Mouse (Mus musculus): ENCODE results near the gene Stk38l. TPM values are rescaled to one million over a fixed set of nuclear protein-coding genes. Genes with fewer than 3 reads are reported as not detected.

Stk38l gene
- 25.6 TPM for polyA plus RNA-seq (2014; fragmentation: Illumina TruSeq; extraction: RNeasy Lipid Tissue Mini Kit (QIAGEN cat#74804))

DNA sequence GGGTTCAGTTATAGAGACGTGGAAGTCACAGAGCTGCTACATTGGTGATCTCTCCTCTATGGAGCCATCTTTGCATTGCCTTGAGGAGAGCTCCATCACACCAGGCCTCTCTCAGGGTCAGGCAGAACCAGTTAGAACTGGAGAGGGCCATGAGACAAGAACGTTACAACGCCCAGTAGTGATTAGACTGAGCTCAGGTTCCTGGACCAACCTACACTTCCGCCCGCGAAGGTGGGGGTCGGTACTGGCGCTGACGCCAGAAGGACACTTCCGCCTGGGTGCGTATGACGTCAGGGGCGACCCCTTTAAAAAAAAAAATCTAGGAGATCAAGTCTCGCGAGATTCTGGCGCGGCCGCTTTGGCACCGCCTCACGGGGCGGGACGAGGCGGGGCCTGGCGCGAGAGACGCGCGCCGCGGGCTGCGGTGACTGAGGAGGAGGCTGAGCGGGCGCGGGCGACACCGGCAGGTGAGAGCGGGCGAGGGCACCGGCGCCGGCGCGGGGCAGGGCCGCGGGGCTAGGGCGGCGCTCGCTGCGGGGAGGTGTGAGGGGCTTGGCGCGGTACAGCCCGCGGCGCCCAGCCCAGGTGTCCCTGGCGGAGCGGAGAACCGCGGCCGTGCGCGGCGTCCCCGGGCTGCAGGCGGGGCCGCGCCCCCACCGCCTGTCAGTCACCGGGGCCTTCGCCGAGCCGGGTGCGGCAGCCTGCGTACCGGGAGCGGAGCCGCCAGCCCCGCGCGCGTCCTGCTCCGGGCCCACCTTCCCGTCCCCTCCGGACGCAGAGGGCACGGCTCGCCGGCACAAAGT lies at the start of gene Stk38l:
Gene Stk38l, plus strand, starts transcription at position 415 of the 803 bp plus-strand sequence.

DNA sequence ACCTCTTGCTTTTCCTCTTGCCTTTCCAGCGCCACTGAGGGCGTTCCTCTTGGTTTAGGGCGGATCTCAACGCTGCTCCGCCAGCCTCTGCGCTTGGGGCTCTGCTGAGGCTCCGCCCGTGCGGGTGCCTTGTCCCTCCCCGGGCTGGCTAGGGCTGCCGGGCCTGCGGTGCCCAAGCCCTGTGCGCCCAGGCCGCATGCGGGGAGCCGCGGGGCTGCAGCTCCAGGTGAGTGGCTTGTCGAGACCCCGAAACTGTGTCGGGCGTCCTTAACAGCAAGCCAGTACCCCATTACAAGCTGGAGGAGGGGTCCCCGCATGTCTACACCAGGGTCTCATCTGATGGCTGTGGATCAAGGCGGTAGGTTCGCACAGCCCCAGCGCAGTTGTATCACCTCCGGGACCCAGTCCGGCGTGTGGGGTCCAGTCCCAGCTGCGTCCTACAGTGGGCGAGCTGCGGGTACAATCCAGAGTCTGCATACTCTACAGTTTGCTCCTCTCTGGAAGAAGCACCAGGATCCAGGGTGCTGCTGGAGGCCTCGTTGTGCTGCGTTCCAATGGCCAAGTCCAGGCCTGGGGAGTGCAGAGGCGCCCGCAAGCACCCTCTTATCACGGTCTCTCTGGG lies 71.2 kb downstream of the Stk38l start, which contains the start of gene Arntl2:
Gene Arntl2, plus strand, starts transcription at position 132 of the 622 bp plus-strand sequence.

Other genes starting within 250 kb of the Stk38l start
- gene Itpr2, start 222.8 kb upstream of the Stk38l start, polyA plus RNA-seq (2014; fragmentation: Illumina TruSeq; extraction: RNeasy Lipid Tissue Mini Kit (QIAGEN cat#74804)): 11.6 TPM
- 154 TPM for gene Fgfr1op2, start 147.8 kb upstream of the Stk38l start, polyA plus RNA-seq (2014; fragmentation: Illumina TruSeq; extraction: RNeasy Lipid Tissue Mini Kit (QIAGEN cat#74804))
- gene Ints13, start 147.2 kb upstream of the Stk38l start, polyA plus RNA-seq (2014; fragmentation: Illumina TruSeq; extraction: RNeasy Lipid Tissue Mini Kit (QIAGEN cat#74804)): 120 TPM
- 241 TPM for gene Med21, start 82.4 kb upstream of the Stk38l start, polyA plus RNA-seq (2014; fragmentation: Illumina TruSeq; extraction: RNeasy Lipid Tissue Mini Kit (QIAGEN cat#74804))
- 59.3 TPM for gene Tm7sf3, start 82.2 kb upstream of the Stk38l start, polyA plus RNA-seq (2014; fragmentation: Illumina TruSeq; extraction: RNeasy Lipid Tissue Mini Kit (QIAGEN cat#74804))
- 4.6 TPM for gene Arntl2, start 71.1 kb downstream of the Stk38l start, polyA plus RNA-seq (2014; fragmentation: Illumina TruSeq; extraction: RNeasy Lipid Tissue Mini Kit (QIAGEN cat#74804))
- gene Smco2, start 125.1 kb downstream of the Stk38l start, polyA plus RNA-seq (2014; fragmentation: Illumina TruSeq; extraction: RNeasy Lipid Tissue Mini Kit (QIAGEN cat#74804)): not detected
- 103 TPM for gene Ppfibp1, start 163.5 kb downstream of the Stk38l start, polyA plus RNA-seq (2014; fragmentation: Illumina TruSeq; extraction: RNeasy Lipid Tissue Mini Kit (QIAGEN cat#74804))
- gene 1700034J05Rik, start 229.4 kb downstream of the Stk38l start, polyA plus RNA-seq (2014; fragmentation: Illumina TruSeq; extraction: RNeasy Lipid Tissue Mini Kit (QIAGEN cat#74804)): not detected

All from ovary, adult 10 weeks (tissue).